Mouse (Mus musculus) kidney, embryonic 14.5 days (tissue): ENCODE results near the gene Gucy1b2. TPM values are rescaled to one million over a fixed set of nuclear protein-coding genes. Genes with fewer than 3 reads are reported as not detected.

Experiments used
- ATAC-seq: fragments of 200-750 bp; cut with Nextera tagmentation; 2 replicates; pipeline ENCODE4 v1.8.0; 2017; ENCODE audit warnings: moderate number of reproducible peaks, mild to moderate bottlenecking, moderate TSS enrichment, moderate library complexity; ENCODE audit not compliant: low FRiP score, low TSS enrichment
- H3K27ac ChIP-seq: fragments of 300-500 bp; sonication (generic); 2 replicates; pipeline ENCODE4 v1.5.1; 2014; ENCODE audit warnings: low read depth, mild to moderate bottlenecking, low read length, moderate library complexity, mixed read lengths
- H3K27me3 ChIP-seq: fragments of 300-500 bp; sonication (generic); 2 replicates; pipeline ENCODE4 v1.6.1; 2014; ENCODE audit warnings: mild to moderate bottlenecking, low read length; ENCODE audit not compliant: control insufficient read depth, insufficient read depth
- H3K36me3 ChIP-seq: fragments of 300-500 bp; sonication (generic); 2 replicates; pipeline ENCODE4 v1.6.1; 2014; ENCODE audit warnings: low read length, mixed read lengths; ENCODE audit not compliant: control insufficient read depth, insufficient read depth
- H3K4me1 ChIP-seq: fragments of 300-500 bp; sonication (generic); 2 replicates; pipeline ENCODE4 v1.6.1; 2014; ENCODE audit warnings: low read length, mixed read lengths; ENCODE audit not compliant: control insufficient read depth, insufficient read depth
- H3K4me2 ChIP-seq: fragments of 300-500 bp; sonication (generic); replicated peaks from 2 replicates; pipeline ENCODE4 v1.6.1; 2014; ENCODE audit warnings: low read depth, mild to moderate bottlenecking, low read length
- H3K4me3 ChIP-seq: fragments of 300-500 bp; sonication (generic); 2 replicates; pipeline ENCODE4 v1.5.1; 2014; ENCODE audit warnings: mild to moderate bottlenecking, low read length
- H3K9ac ChIP-seq: fragments of 300-500 bp; sonication (generic); 2 replicates; pipeline ENCODE4 v1.6.1; 2014; ENCODE audit warnings: low read depth, mild to moderate bottlenecking, low read length, moderate library complexity
- H3K9me3 ChIP-seq: fragments of 300-500 bp; sonication (generic); 2 replicates; pipeline ENCODE4 v1.6.1; 2016; ENCODE audit warnings: low read length; ENCODE audit not compliant: control insufficient read depth
- whole genome bisulfite sequencing: fragments of 180-500 bp; shearing (Covaris S2); extraction: QIAGEN DNeasy Blood & Tissue Kit; methylation state at CpG from one replicate; pipeline ENCODE4 v1.1.7; 2014; 5-methylcytosine and 5-hydroxymethylcytosine counted together
- polyA plus RNA-seq: library from polyadenylated mRNA; unstranded; fragments of >200 nt; fragmentation: Nextera tagmentation; extraction: Ambion mirVana; gene quantifications from 2 replicates; pipeline ENCODE4 v1.2.1, GENCODE M21; 2014

The Gucy1b2 gene
- polyA plus RNA-seq, 1 experiment from 2014 or later, result not detected

GRCm38 (mm10) chr14:62453276-62453675 is 2.8 kb downstream of the Gucy1b2 start:
- H3K36me3 ChIP-seq, result no peaks in the 10 kb centered on the region
- H3K4me1 ChIP-seq, result no peaks in the 10 kb centered on the region
- ATAC-seq, result no peak
- no peak overlapping the region for H3K27ac ChIP-seq
- H3K4me3 ChIP-seq, result no peak overlapping the region
- no peak overlapping the region for H3K9ac ChIP-seq
- no peak overlapping the region for H3K4me2 ChIP-seq
- WGBS, result 69% methylated on average over 11 of the region's 11 CpGs
- H3K27me3 ChIP-seq, result no peaks in the 10 kb centered on the region
- H3K9me3 ChIP-seq, result no peaks in the 10 kb centered on the region

- no peak overlapping the region for H3K4me3 ChIP-seq
- H3K9me3 ChIP-seq, result no peaks in the 10 kb centered on the region
- no peaks in the 10 kb centered on the region for H3K36me3 ChIP-seq
- H3K27me3 ChIP-seq, result no peaks in the 10 kb centered on the region
- ATAC-seq, result no peak
- H3K4me1 ChIP-seq, result no peaks in the 10 kb centered on the region
- no peak overlapping the region for H3K27ac ChIP-seq
- WGBS, result 100% methylated on average over 1 of the region's 1 CpGs
- H3K9ac ChIP-seq, result no peak overlapping the region
- H3K4me2 ChIP-seq, result no peak overlapping the region
These were observed 5.4 kb downstream of the Gucy1b2 start for GRCm38 (mm10) chr14:62450706-62451105.

GRCm38 (mm10) chr14:62447214-62447548 is 8.9 kb downstream of the Gucy1b2 start:
- no peak overlapping the region for H3K4me3 ChIP-seq
- H3K4me1 ChIP-seq, result no peaks in the 10 kb centered on the region
- H3K27ac ChIP-seq, result no peak overlapping the region
- H3K9me3 ChIP-seq, result no peaks in the 10 kb centered on the region
- H3K4me2 ChIP-seq, result no peak overlapping the region
- WGBS, result 90% methylated on average over 3 of the region's 3 CpGs
- H3K27me3 ChIP-seq, result no peaks in the 10 kb centered on the region
- no peak overlapping the region for H3K9ac ChIP-seq
- ATAC-seq, result no peak
- no peaks in the 10 kb centered on the region for H3K36me3 ChIP-seq

- Histone ChIP-seq H3K4me3 (no peak overlapping the region), H3K9me3 (no peaks in the 10 kb centered on the region), H3K9ac (no peak overlapping the region), H3K36me3 (no peaks in the 10 kb centered on the region), H3K27ac (no peak overlapping the region), H3K4me1 (no peaks in the 10 kb centered on the region), H3K27me3 (no peaks in the 10 kb centered on the region), H3K4me2 (no peak overlapping the region)
- 34% methylated on average over 7 of the region's 7 CpGs for WGBS
- ATAC-seq, result 0 out of 2 replicates have a peak, but pooled peaks have one; percentile 35
These were observed 9.5 kb downstream of the Gucy1b2 start for GRCm38 (mm10) chr14:62446385-62447213.

- Histone ChIP-seq H3K9me3 (no peaks in the 10 kb centered on the region), H3K4me3 (no peak overlapping the region), H3K4me2 (no peak overlapping the region), H3K4me1 (no peaks in the 10 kb centered on the region), H3K27ac (no peak overlapping the region), H3K36me3 (no peaks in the 10 kb centered on the region), H3K9ac (no peak overlapping the region), H3K27me3 (no peaks in the 10 kb centered on the region)
- 55% methylated on average over 6 of the region's 6 CpGs for WGBS
- no peak for ATAC-seq
These were observed 12.2 kb downstream of the Gucy1b2 start for GRCm38 (mm10) chr14:62443840-62444430.

GRCm38 (mm10) chr14:62442971-62443370 is 13.1 kb downstream of the Gucy1b2 start:
- no peak for ATAC-seq
- Histone ChIP-seq H3K9ac (no peak overlapping the region), H3K4me2 (no peak overlapping the region), H3K4me1 (no peaks in the 10 kb centered on the region), H3K36me3 (no peaks in the 10 kb centered on the region), H3K27ac (no peak overlapping the region), H3K27me3 (no peaks in the 10 kb centered on the region), H3K9me3 (no peaks in the 10 kb centered on the region), H3K4me3 (no peak overlapping the region)
- 79% methylated on average over 1 of the region's 1 CpGs for WGBS

GRCm38 (mm10) chr14:62440036-62440435 is 16.1 kb downstream of the Gucy1b2 start:
- H3K4me2 ChIP-seq, result no peak overlapping the region
- H3K4me3 ChIP-seq, result no peak overlapping the region
- H3K4me1 ChIP-seq, result no peaks in the 10 kb centered on the region
- no peaks in the 10 kb centered on the region for H3K36me3 ChIP-seq
- no peaks in the 10 kb centered on the region for H3K9me3 ChIP-seq
- no peak overlapping the region for H3K9ac ChIP-seq
- H3K27ac ChIP-seq, result no peak overlapping the region
- no peaks in the 10 kb centered on the region for H3K27me3 ChIP-seq
- no peak for ATAC-seq

- 77% methylated on average over 4 of the region's 4 CpGs for WGBS
These were observed 17.9 kb downstream of the Gucy1b2 start for GRCm38 (mm10) chr14:62438236-62438635.

GRCm38 (mm10) chr14:62437806-62438205 is 18.3 kb downstream of the Gucy1b2 start:
- no peak overlapping the region for H3K27ac ChIP-seq
- WGBS, result 91% methylated on average over 2 of the region's 2 CpGs
- H3K9me3 ChIP-seq, result no peaks in the 10 kb centered on the region
- H3K36me3 ChIP-seq, result no peaks in the 10 kb centered on the region
- no peaks in the 10 kb centered on the region for H3K4me1 ChIP-seq
- no peak overlapping the region for H3K4me2 ChIP-seq
- no peak overlapping the region for H3K9ac ChIP-seq
- no peak overlapping the region for H3K4me3 ChIP-seq
- no peak for ATAC-seq
- no peaks in the 10 kb centered on the region for H3K27me3 ChIP-seq

More at GRCm38 (mm10) chr14:62438236-62438635, 17.9 kb downstream of the Gucy1b2 start:
- Histone ChIP-seq H3K4me2 (no peak overlapping the region), H3K36me3 (no peaks in the 10 kb centered on the region), H3K4me1 (no peaks in the 10 kb centered on the region), H3K4me3 (no peak overlapping the region), H3K9me3 (no peaks in the 10 kb centered on the region), H3K9ac (no peak overlapping the region), H3K27me3 (no peaks in the 10 kb centered on the region), H3K27ac (no peak overlapping the region)
- ATAC-seq, result no peak
